Comparison of ENCODE assay signal across 26 mouse cellular contexts in the genomic region with DNA sequence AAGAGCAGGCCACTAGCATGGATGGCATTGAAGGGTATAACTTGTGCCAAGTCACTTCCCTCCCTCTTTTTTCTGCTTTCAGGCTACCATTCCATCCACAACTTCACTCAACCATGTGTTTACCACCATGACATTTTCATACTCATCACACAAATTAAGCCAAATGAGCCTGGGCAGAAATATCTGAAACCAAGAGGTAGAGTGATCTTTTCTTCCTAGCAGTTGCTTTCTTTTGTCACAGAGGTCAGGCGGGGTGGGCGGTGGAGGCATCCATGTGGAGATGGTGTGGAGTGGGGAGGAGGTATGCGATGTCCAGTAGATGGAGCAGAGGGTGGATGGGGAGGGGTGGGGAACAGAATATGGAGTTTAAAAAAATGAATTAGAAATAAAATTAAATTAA.
DNase-seq lines count a peak whose midpoint lies in the region; ATAC-seq lines count a peak whose summit lies in the region.
"Had no signal": no experiment of that assay in that cellular context is flagged by ENCODE, and none has a peak within 500 bp of the region (broad histone marks: within the 10 kb centered on the region; RNA-seq: fewer than 3 reads in every experiment).

No protein-coding gene starts in this region.

- WGBS in embryonic facial prominence, embryonic 14.5 days: 92% methylated on average over 3 of the region's 3 CpGs
- 89% methylated on average over 3 of the region's 3 CpGs for WGBS in embryonic facial prominence, embryonic 10.5 days

- H3K9ac ChIP-seq in embryonic facial prominence, embryonic 14.5 days (ENCODE audit: low read depth, low read length): no peak overlapping the region
- H3K9ac ChIP-seq: embryonic facial prominence, embryonic 12.5 days; embryonic facial prominence, embryonic 15.5 days; forebrain, embryonic 12.5 days had no signal

- H3K27ac ChIP-seq in embryonic facial prominence, embryonic 14.5 days (replicated peaks; ENCODE audit: low read depth, low read length): no peak overlapping the region
- H3K27ac ChIP-seq in embryonic facial prominence, embryonic 10.5 days (replicated peaks): no peak overlapping the region
- H3K27ac ChIP-seq: embryonic facial prominence, embryonic 12.5 days; embryonic facial prominence, embryonic 15.5 days; forebrain, embryonic 10.5 days; forebrain, embryonic 12.5 days had no signal

- H3K4me3 ChIP-seq in embryonic facial prominence, embryonic 14.5 days (ENCODE audit: low read depth, low read length): no peak overlapping the region
- H3K4me3 ChIP-seq in embryonic facial prominence, embryonic 10.5 days: no peak overlapping the region
- H3K4me3 ChIP-seq: embryonic facial prominence, embryonic 12.5 days; embryonic facial prominence, embryonic 15.5 days; erythroblast, embryonic 14.5 days; forebrain, embryonic 10.5 days; forebrain, embryonic 12.5 days had no signal

- H3K4me1 ChIP-seq in embryonic facial prominence, embryonic 14.5 days (ENCODE audit: control insufficient read depth, insufficient read depth, low read length): no peaks in the 10 kb centered on the region
- H3K4me1 ChIP-seq in embryonic facial prominence, embryonic 10.5 days: no peaks in the 10 kb centered on the region
- H3K4me1 ChIP-seq: embryonic facial prominence, embryonic 12.5 days; embryonic facial prominence, embryonic 15.5 days; forebrain, embryonic 12.5 days had no signal

- H3K9me3 ChIP-seq in embryonic facial prominence, embryonic 14.5 days (ENCODE audit: control insufficient read depth, low read length): no peaks in the 10 kb centered on the region
- H3K9me3 ChIP-seq in embryonic facial prominence, embryonic 10.5 days: no peaks in the 10 kb centered on the region
- H3K9me3 ChIP-seq: embryonic facial prominence, embryonic 12.5 days; embryonic facial prominence, embryonic 15.5 days; forebrain, embryonic 10.5 days; forebrain, embryonic 12.5 days had no signal

- H3K27me3 ChIP-seq in embryonic facial prominence, embryonic 14.5 days (replicated peaks; ENCODE audit: control insufficient read depth, insufficient read depth, low read length): no peaks in the 10 kb centered on the region
- no peaks in the 10 kb centered on the region for H3K27me3 ChIP-seq in embryonic facial prominence, embryonic 10.5 days (replicated peaks; ENCODE audit: low read depth, poor library complexity, severe bottlenecking)
- H3K27me3 ChIP-seq: CH12.LX; embryonic facial prominence, embryonic 12.5 days; embryonic facial prominence, embryonic 15.5 days; forebrain, embryonic 12.5 days had no signal

- no peak overlapping the region for H3K4me2 ChIP-seq in embryonic facial prominence, embryonic 14.5 days (ENCODE audit: low read depth, low read length)
- H3K4me2 ChIP-seq: embryonic facial prominence, embryonic 12.5 days; embryonic facial prominence, embryonic 15.5 days; forebrain, embryonic 12.5 days had no signal

- DNase-seq in embryonic facial prominence, embryonic 14.5 days (ENCODE audit: low spot score): peak; percentile 6
- no peak for DNase-seq in embryonic facial prominence, embryonic 10.5 days (ENCODE audit: low spot score)
- DNase-seq in Muller cell, postnatal 12 days (ENCODE audit: inconsistent ontology term): peak; percentile 91
- peak; percentile 58 for DNase-seq in retina, postnatal 1 day
- DNase-seq in testis, postnatal 14 days (ENCODE audit: low spot score): no peak
- DNase-seq: adrenal gland, adult 2 months; adrenal gland, postnatal 10 days; adrenal gland, postnatal 25 days; B cell, adult 2 months; cerebellum, adult 11 months; cerebellum, adult 18-20 months; cerebellum, adult 8-10 months; cerebellum, adult 9-11 months; cerebellum, postnatal 14 days; cerebellum, postnatal 36 days; embryo, embryonic 11 days had no signal

- ATAC-seq in embryonic facial prominence, embryonic 14.5 days (ENCODE audit: low read depth): no peak
- ATAC-seq: CD4-positive, CD25-positive, alpha-beta regulatory T cell, adult 4 months; forebrain, embryonic 14.5 days; forebrain, embryonic 16.5 days had no signal

- no peaks in the 10 kb centered on the region for H3K36me3 ChIP-seq in embryonic facial prominence, embryonic 14.5 days (ENCODE audit: control insufficient read depth, insufficient read depth, low read length)
- H3K36me3 ChIP-seq in embryonic facial prominence, embryonic 10.5 days (replicated peaks): no peaks in the 10 kb centered on the region
- H3K36me3 ChIP-seq: embryonic facial prominence, embryonic 12.5 days; embryonic facial prominence, embryonic 15.5 days; forebrain, embryonic 10.5 days; forebrain, embryonic 12.5 days; G1E had no signal

Comparison
In these comparisons a context has a peak if more than half of its experiments do, and no peak if none do; other contexts are left out.
1. DNase-seq: peak in embryonic facial prominence, embryonic 14.5 days (single experiment), Muller cell, postnatal 12 days (single experiment) and retina, postnatal 1 day (single experiment); none in embryonic facial prominence, embryonic 10.5 days (single experiment) and testis, postnatal 14 days (single experiment).